12 mouse cellular contexts compared by ENCODE assay signal in genomic region chr2:65567925-65568324, GRCm38 (mm10). TPM values are rescaled to one million over a fixed set of nuclear protein-coding genes. Genes with fewer than 3 reads are reported as not detected.
DNase-seq lines count a peak whose midpoint lies in the region; ATAC-seq and TF ChIP-seq lines count a peak whose summit lies in the region.
"Had no signal": no experiment of that assay in that cellular context is flagged by ENCODE, and none has a peak within 500 bp of the region (broad histone marks: within the 10 kb centered on the region; RNA-seq: fewer than 3 reads in every experiment).

No protein-coding gene starts in this region.

- no peak overlapping the region for H3K4me3 ChIP-seq in layer of hippocampus, adult 2 months
- no peak overlapping the region for H3K4me3 ChIP-seq in forebrain, embryonic 14.5 days (ENCODE audit: low read depth, low read length)
- no peak overlapping the region for H3K4me3 ChIP-seq in hindbrain, embryonic 12.5 days
- H3K4me3 ChIP-seq in midbrain, embryonic 15.5 days = no peak overlapping the region
- H3K4me3 ChIP-seq: heart, embryonic 12.5 days; liver, embryonic 15.5 days; megakaryocyte, embryonic 14.5 days had no signal

- H3K36me3 ChIP-seq in forebrain, embryonic 14.5 days (ENCODE audit: control insufficient read depth, insufficient read depth, low read length) = no peaks in the 10 kb centered on the region
- no peaks in the 10 kb centered on the region for H3K36me3 ChIP-seq in hindbrain, embryonic 12.5 days
- H3K36me3 ChIP-seq in midbrain, embryonic 15.5 days (replicated peaks) = no peaks in the 10 kb centered on the region
- H3K36me3 ChIP-seq: heart, embryonic 12.5 days; liver, embryonic 15.5 days had no signal

- TF ChIP-seq CTCF in layer of hippocampus, adult 2 months (conservative IDR thresholded peaks at IDR 0.05) = no peak

- no peak for DNase-seq in layer of hippocampus, adult 2 months (ENCODE audit: low spot score in 2 of 2)
- no peak for DNase-seq in layer of hippocampus, postnatal 14 days (ENCODE audit: low spot score in 2 of 2)
- DNase-seq in forebrain, embryonic 14.5 days (ENCODE audit: low spot score) = no peak
- DNase-seq in heart, adult 8-10 months (ENCODE audit: low spot score) = no peak
- no peak for DNase-seq in embryo, embryonic 10 days (ENCODE audit: low spot score)
- DNase-seq: gastrocnemius, postnatal 36 days had no signal

- H3K9me3 ChIP-seq in forebrain, embryonic 14.5 days (replicated peaks; ENCODE audit: control insufficient read depth, low read length) = no peaks in the 10 kb centered on the region
- no peaks in the 10 kb centered on the region for H3K9me3 ChIP-seq in hindbrain, embryonic 12.5 days (replicated peaks)
- no peaks in the 10 kb centered on the region for H3K9me3 ChIP-seq in midbrain, embryonic 15.5 days
- H3K9me3 ChIP-seq: heart, embryonic 12.5 days; liver, embryonic 15.5 days; megakaryocyte, embryonic 14.5 days had no signal

- H3K27me3 ChIP-seq in forebrain, embryonic 14.5 days (replicated peaks; ENCODE audit: control insufficient read depth, insufficient read depth, low read length) = no peaks in the 10 kb centered on the region
- H3K27me3 ChIP-seq in hindbrain, embryonic 12.5 days = no peaks in the 10 kb centered on the region
- H3K27me3 ChIP-seq in midbrain, embryonic 15.5 days (replicated peaks) = no peaks in the 10 kb centered on the region
- H3K27me3 ChIP-seq: heart, embryonic 12.5 days; liver, embryonic 15.5 days; megakaryocyte, embryonic 14.5 days had no signal

- H3K27ac ChIP-seq in layer of hippocampus, adult 2 months = peak overlapping the region; percentile 87; the same call in 1 of the 2 replicates
- no peak overlapping the region for H3K27ac ChIP-seq in forebrain, embryonic 14.5 days (ENCODE audit: low read depth, low read length)
- no peak overlapping the region for H3K27ac ChIP-seq in hindbrain, embryonic 12.5 days
- no peak overlapping the region for H3K27ac ChIP-seq in midbrain, embryonic 15.5 days
- H3K27ac ChIP-seq: liver, embryonic 15.5 days had no signal

- no peak overlapping the region for H3K9ac ChIP-seq in forebrain, embryonic 14.5 days (ENCODE audit: low read length)
- no peak overlapping the region for H3K9ac ChIP-seq in hindbrain, embryonic 12.5 days
- H3K9ac ChIP-seq in midbrain, embryonic 15.5 days = no peak overlapping the region
- H3K9ac ChIP-seq: heart, embryonic 12.5 days; liver, embryonic 15.5 days had no signal

- WGBS in forebrain, embryonic 14.5 days = 93% methylated on average over 4 of the region's 4 CpGs
- 95% methylated on average over 4 of the region's 4 CpGs for WGBS in hindbrain, embryonic 12.5 days
- WGBS in midbrain, embryonic 15.5 days = 90% methylated on average over 4 of the region's 4 CpGs

- H3K4me1 ChIP-seq in forebrain, embryonic 14.5 days (ENCODE audit: control insufficient read depth, insufficient read depth, low read length) = peaks cover 11% of the 10 kb centered on the region; the same call in 1 of the 2 replicates
- H3K4me1 ChIP-seq in hindbrain, embryonic 12.5 days = peaks cover 19% of the 10 kb centered on the region
- peaks cover 24% of the 10 kb centered on the region for H3K4me1 ChIP-seq in midbrain, embryonic 15.5 days
- H3K4me1 ChIP-seq: liver, embryonic 15.5 days; megakaryocyte, embryonic 14.5 days had no signal

- no peak overlapping the region for H3K4me2 ChIP-seq in forebrain, embryonic 14.5 days (ENCODE audit: low read length)
- H3K4me2 ChIP-seq in hindbrain, embryonic 12.5 days (replicated peaks) = no peak overlapping the region
- H3K4me2 ChIP-seq in midbrain, embryonic 15.5 days = no peak overlapping the region
- H3K4me2 ChIP-seq: heart, embryonic 12.5 days; liver, embryonic 15.5 days had no signal

- peak; percentile 40 for ATAC-seq in forebrain, embryonic 14.5 days
- peak; percentile 17; the same call in 1 of the 2 replicates for ATAC-seq in hindbrain, embryonic 12.5 days (ENCODE audit: low FRiP score)
- peak; percentile 53 for ATAC-seq in midbrain, embryonic 15.5 days (replicated peaks)
- ATAC-seq: intestine, embryonic 16.5 days had no signal

RNA-seq across cellular contexts. Expression of gene Scn3a, which starts 0.5 kb away (rescaled TPM):
- total RNA-seq in layer of hippocampus, adult 2 months (2021) = 10 to 100 TPM; 39.2 to 39.5 TPM
- 10 to 100 TPM; 39.7 to 43.6 TPM for total RNA-seq in layer of hippocampus, postnatal 14 days (2021)
- 37.5 and 43.9 TPM in 2 replicates for polyA plus RNA-seq in forebrain, embryonic 14.5 days (2014; fragmentation: Nextera tagmentation; extraction: Ambion mirVana)
- 47.6 and 49.4 TPM in 2 replicates for polyA plus RNA-seq in hindbrain, embryonic 12.5 days (2016; fragmentation: Nextera tagmentation; extraction: Ambion mirVana)
- 63.0 and 71.7 TPM in 2 replicates for polyA plus RNA-seq in midbrain, embryonic 15.5 days (2015; fragmentation: Nextera tagmentation; extraction: Ambion mirVana)
- total RNA-seq in heart, adult 8-10 months (2022) = 1 to 10 TPM in 1 of 4 experiments, under 1 TPM in 3; 0.50 to 1.5 (median 0.73) TPM

RNA-seq across cellular contexts. Expression of gene Scn2a, which starts 52.6 kb away (rescaled TPM):
- 100 to 1,000 TPM; 244 to 256 TPM for total RNA-seq in layer of hippocampus, adult 2 months (2021)
- 100 to 1,000 TPM; 271 to 284 TPM for total RNA-seq in layer of hippocampus, postnatal 14 days (2021)
- polyA plus RNA-seq in forebrain, embryonic 14.5 days (2014; fragmentation: Nextera tagmentation; extraction: Ambion mirVana) = 20.6 and 28.6 TPM in 2 replicates
- polyA plus RNA-seq in hindbrain, embryonic 12.5 days (2016; fragmentation: Nextera tagmentation; extraction: Ambion mirVana) = 18.2 and 21.3 TPM in 2 replicates
- 43.6 and 47.5 TPM in 2 replicates for polyA plus RNA-seq in midbrain, embryonic 15.5 days (2015; fragmentation: Nextera tagmentation; extraction: Ambion mirVana)
- total RNA-seq in heart, adult 8-10 months (2022) = under 1 TPM; 0.33 to 0.60 (median 0.47) TPM

Comparison
In these comparisons a context has a peak if more than half of its experiments do, and no peak if none do; other contexts are left out.
1. RNA of gene Scn3a, which starts 0.5 kb away (total RNA-seq): 39.7 to 43.6 TPM in layer of hippocampus, postnatal 14 days and 39.2 to 39.5 TPM in layer of hippocampus, adult 2 months; 0.50 to 1.5 TPM in heart, adult 8-10 months; every median in the first group is over 10 times any median in the second.
2. RNA of gene Scn2a, which starts 52.6 kb away (total RNA-seq): 271 to 284 TPM in layer of hippocampus, postnatal 14 days and 244 to 256 TPM in layer of hippocampus, adult 2 months; 0.33 to 0.60 TPM in heart, adult 8-10 months; every median in the first group is over 100 times any median in the second.
3. Peak in every context shown above with its lines, with median percentiles within 50 percentile points of each other: ATAC-seq.